Mouse (Mus musculus) stomach, embryonic 14.5 days (tissue): ENCODE results near the gene Ly86. TPM values are rescaled to one million over a fixed set of nuclear protein-coding genes. Genes with fewer than 3 reads are reported as not detected.

Experiments used
- ATAC-seq: fragments of 200-750 bp; cut with Nextera tagmentation; 2 replicates; pipeline ENCODE4 v1.8.0; 2017; ENCODE audit warnings: low read depth, moderate TSS enrichment; ENCODE audit not compliant: insufficient number of reproducible peaks, insufficient read depth, low FRiP score
- H3K27ac ChIP-seq: fragments of 300-500 bp; sonication (generic); 2 replicates; pipeline ENCODE4 v1.5.1; 2014; ENCODE audit warnings: mild to moderate bottlenecking, low read length, moderate library complexity, mixed read lengths
- H3K27me3 ChIP-seq: fragments of 300-500 bp; sonication (generic); 2 replicates; pipeline ENCODE4 v1.6.1; 2014; ENCODE audit warnings: low read length, control low read depth, mixed read lengths; ENCODE audit not compliant: control insufficient read depth, insufficient read depth
- H3K36me3 ChIP-seq: fragments of 300-500 bp; sonication (generic); 2 replicates; pipeline ENCODE4 v1.6.1; 2014; ENCODE audit warnings: mild to moderate bottlenecking, control low read depth, low read length, moderate library complexity, mixed read lengths; ENCODE audit not compliant: control insufficient read depth, insufficient read depth
- H3K4me1 ChIP-seq: fragments of 300-500 bp; sonication (generic); 2 replicates; pipeline ENCODE4 v1.6.1; 2014; ENCODE audit warnings: low read length, control low read depth, mixed read lengths; ENCODE audit not compliant: control insufficient read depth, insufficient read depth
- H3K4me2 ChIP-seq: fragments of 300-500 bp; sonication (generic); replicated peaks from 2 replicates; pipeline ENCODE4 v1.6.1; 2014; ENCODE audit warnings: low read depth, low read length, control low read depth
- H3K4me3 ChIP-seq: fragments of 300-500 bp; sonication (generic); 2 replicates; pipeline ENCODE4 v1.5.1; 2014; ENCODE audit warnings: low read depth, low read length, control low read depth
- H3K9ac ChIP-seq: fragments of 300-500 bp; sonication (generic); replicated peaks from 2 replicates; pipeline ENCODE4 v1.6.1; 2014; ENCODE audit warnings: low read depth, mild to moderate bottlenecking, control low read depth, low read length, moderate library complexity, mixed read lengths
- H3K9me3 ChIP-seq: fragments of 300-500 bp; sonication (generic); 2 replicates; pipeline ENCODE4 v1.6.1; 2016; ENCODE audit warnings: low read depth, low read length, control low read depth; ENCODE audit not compliant: control insufficient read depth
- WGBS: fragments of 180-500 bp; shearing (Covaris S2); extraction: QIAGEN DNeasy Blood & Tissue Kit; methylation state at CpG from one replicate; pipeline ENCODE4 v1.1.7; 2014; 5-methylcytosine and 5-hydroxymethylcytosine counted together
- polyA plus RNA-seq: library from polyadenylated mRNA; unstranded; fragments of >200 nt; fragmentation: Nextera tagmentation; extraction: Ambion mirVana; gene quantifications from 2 replicates; pipeline ENCODE4 v1.2.1, GENCODE M21; 2014

Gene Ly86
- polyA plus RNA-seq, 1 experiment from 2014 or later: 13.1 TPM

DNA sequence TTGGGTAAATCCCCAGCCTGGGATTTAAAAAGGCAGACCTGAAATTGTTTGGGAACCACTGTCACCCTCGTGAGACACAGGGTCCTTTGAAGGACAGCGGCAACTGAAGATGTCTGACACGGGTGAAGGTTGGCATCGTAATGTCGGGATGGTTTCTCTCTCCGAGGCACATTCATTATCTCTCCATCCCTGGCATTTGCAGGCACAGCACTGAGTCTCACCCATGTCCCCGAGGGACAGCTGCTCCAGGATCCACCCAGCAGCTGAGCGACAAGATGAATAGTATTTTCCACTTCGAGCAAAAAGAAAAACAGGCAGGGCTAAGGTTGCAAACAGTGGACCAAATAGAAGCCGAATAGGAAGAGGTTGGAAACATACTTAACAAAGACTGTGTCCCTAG lies 114.0 kb downstream of the Ly86 start:
- Histone ChIP-seq H3K4me1 (peaks cover 24% of the 10 kb centered on the region), H3K4me3 (no peak overlapping the region), H3K36me3 (no peaks in the 10 kb centered on the region), H3K9ac (no peak overlapping the region), H3K4me2 (no peak overlapping the region), H3K27me3 (no peaks in the 10 kb centered on the region), H3K27ac (no peak overlapping the region), H3K9me3 (no peaks in the 10 kb centered on the region)
- WGBS: 76% methylated on average over 10 of the region's 10 CpGs
- ATAC-seq: no peak

DNA sequence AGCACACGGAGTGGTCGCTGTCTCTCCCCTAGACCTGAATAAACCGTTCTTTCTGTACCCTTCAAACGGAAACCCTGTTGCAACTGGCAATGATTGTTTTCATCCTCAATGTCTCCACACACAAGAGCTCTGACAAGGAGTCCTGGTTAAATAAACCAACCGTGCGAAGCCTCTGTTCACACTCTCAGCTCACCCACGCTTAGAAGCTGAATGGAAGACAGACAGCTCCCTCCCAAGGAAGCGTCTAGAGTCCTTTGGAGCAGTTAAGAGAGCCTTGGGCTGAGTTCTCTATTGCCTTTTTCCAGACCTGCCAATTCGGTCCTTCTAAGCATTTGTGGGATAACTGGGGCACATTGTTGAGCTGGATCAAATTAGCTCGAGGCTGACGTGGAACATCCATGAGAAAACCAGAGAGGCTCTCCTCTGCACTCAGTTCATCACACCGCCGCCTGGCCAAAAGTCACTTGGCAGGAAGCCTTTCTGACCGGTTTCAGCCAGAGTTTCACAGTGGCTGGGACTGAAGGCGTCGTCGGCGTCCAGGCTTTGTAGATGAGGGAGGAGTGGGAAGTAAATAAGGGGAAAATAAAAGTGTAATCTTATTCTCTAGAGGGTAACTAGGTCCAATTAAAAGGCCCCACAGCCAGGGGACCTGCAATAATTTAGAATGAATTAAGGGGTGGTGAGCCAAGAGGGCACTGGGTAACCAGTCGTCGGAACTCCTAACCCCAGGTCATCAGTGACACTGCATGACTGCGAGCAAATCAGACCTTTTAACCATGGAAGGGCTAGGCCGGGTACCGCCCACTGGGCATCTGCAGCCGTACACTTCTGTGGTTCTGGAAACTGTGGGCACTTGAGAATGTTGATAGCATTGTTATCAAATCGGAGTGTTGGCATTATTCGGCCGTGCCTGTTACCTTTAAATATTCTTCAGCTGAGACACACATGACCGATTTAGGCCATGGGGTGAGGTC lies 115.2 kb downstream of the Ly86 start:
- Histone ChIP-seq H3K4me1 (peaks cover 20% of the 10 kb centered on the region), H3K9ac (no peak overlapping the region), H3K9me3 (no peaks in the 10 kb centered on the region), H3K27me3 (no peaks in the 10 kb centered on the region), H3K4me3 (no peak overlapping the region), H3K27ac (no peak overlapping the region), H3K36me3 (no peaks in the 10 kb centered on the region), H3K4me2 (no peak overlapping the region)
- WGBS: 74% methylated on average over 28 of the region's 28 CpGs
- ATAC-seq: no peak

DNA sequence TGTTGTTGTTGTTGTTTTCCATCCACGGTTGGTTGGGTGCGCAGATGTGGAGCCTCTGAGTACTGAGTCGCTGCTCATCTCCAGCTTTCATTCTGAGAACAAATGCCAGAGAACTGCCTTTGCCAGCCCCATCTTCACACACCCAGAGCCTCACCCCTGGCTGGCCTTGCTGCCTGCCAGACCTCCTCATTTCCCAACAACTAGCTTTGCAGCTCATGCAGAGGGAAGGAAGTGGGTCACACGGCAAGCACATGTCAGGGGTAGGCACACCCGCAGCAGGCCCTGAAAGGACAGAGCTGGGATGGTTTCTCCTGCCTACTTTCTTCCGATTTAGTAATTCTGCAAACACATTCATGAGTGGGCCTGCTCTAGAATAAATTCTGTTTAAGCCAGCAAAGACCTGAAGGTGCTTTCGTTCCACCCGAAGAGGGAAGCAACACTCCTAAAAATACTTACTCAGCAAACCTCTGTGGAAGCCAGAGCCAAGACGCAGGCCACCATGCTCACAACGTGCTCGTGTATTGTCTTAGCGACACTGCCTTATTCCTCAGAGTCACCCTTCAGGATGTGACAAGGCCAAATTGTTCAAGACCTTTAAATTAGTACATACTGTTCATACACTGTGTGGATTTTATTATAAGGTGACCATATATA lies 117.2 kb downstream of the Ly86 start:
- no peak overlapping the region for H3K4me2 ChIP-seq
- no peaks in the 10 kb centered on the region for H3K9me3 ChIP-seq
- H3K4me1 ChIP-seq: peaks cover 9% of the 10 kb centered on the region
- H3K27me3 ChIP-seq: no peaks in the 10 kb centered on the region
- no peaks in the 10 kb centered on the region for H3K36me3 ChIP-seq
- H3K4me3 ChIP-seq: no peak overlapping the region
- H3K9ac ChIP-seq: no peak overlapping the region
- 87% methylated on average over 12 of the region's 12 CpGs for WGBS
- no peak for ATAC-seq
- no peak overlapping the region for H3K27ac ChIP-seq

DNA sequence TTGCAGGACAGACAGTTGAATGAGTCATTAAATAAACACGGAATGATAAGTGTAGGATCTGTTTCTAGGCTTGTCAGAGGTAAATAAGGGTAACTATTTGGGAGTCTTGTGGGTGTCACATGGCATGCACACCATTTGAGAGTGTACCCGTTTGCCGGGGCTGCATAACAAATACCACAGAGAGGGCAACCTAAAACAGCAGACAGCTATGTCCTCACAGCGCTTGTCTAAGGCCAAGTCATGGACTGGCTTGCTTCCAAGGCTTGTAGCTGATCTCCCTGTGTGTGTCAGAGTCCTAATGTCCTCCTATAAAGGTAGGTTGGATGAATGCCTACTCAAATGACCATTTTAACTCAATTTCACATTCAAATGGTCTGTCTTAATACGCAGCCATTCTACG lies 120.7 kb downstream of the Ly86 start:
- 71% methylated on average over 6 of the region's 6 CpGs for WGBS
- no peaks in the 10 kb centered on the region for H3K9me3 ChIP-seq

DNA sequence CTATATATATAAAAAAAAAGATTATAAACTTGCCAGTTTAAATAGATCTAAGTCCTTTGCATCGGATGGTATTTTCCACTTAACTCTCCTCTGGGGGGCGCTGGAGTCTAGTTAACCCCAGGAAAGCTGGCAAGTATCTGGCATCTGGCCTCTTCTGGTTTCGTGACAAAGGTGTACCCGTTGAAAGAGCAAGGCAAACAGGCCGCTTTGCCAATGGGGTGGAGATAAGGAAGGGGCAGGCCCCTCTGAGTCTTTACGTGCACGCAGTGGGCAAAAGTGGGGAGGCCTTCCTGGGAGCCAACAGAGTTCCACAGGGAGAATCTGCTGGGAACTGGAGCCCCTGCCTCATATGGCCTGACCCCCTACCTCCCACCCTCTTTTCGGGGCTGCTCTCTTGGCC lies 122.8 kb downstream of the Ly86 start:
- no peaks in the 10 kb centered on the region for H3K9me3 ChIP-seq
- H3K36me3 ChIP-seq: no peaks in the 10 kb centered on the region
- peak; percentile 73; the same call in 1 of the 2 replicates for ATAC-seq
- peak overlapping the region; percentile 82 for H3K27ac ChIP-seq
- H3K4me3 ChIP-seq: no peak overlapping the region
- no peak overlapping the region for H3K9ac ChIP-seq
- peaks cover 20% of the 10 kb centered on the region for H3K4me1 ChIP-seq
- 9% methylated on average over 8 of the region's 8 CpGs for WGBS
- H3K27me3 ChIP-seq: no peaks in the 10 kb centered on the region
- peak overlapping the region; percentile 11; the same call in 1 of the 2 replicates for H3K4me2 ChIP-seq

More for the DNA sequence above, 120.7 kb downstream of the Ly86 start:
- H3K27me3 ChIP-seq: no peaks in the 10 kb centered on the region
- no peak overlapping the region for H3K4me3 ChIP-seq
- no peak overlapping the region for H3K27ac ChIP-seq
- H3K36me3 ChIP-seq: no peaks in the 10 kb centered on the region
- H3K9ac ChIP-seq: no peak overlapping the region
- H3K4me2 ChIP-seq: no peak overlapping the region
- H3K4me1 ChIP-seq: peaks cover 18% of the 10 kb centered on the region
- ATAC-seq: no peak
